Mouse (Mus musculus): Measurements from ENCODE around the gene Slc46a2. TPM values are rescaled to one million over a fixed set of nuclear protein-coding genes. Genes with fewer than 3 reads are reported as not detected.

Slc46a2 gene
- polyA plus RNA-seq, 1 experiment from 2014 or later: 0.14 TPM

Other genes starting within 250 kb of the Slc46a2 start
- 41.4 and 44.7 TPM in 2 replicates for gene Inip, start 113.5 kb downstream of the Slc46a2 start, polyA plus RNA-seq (2015; fragmentation: Nextera tagmentation; extraction: Ambion mirVana)
- gene Snx30, start 109.2 kb downstream of the Slc46a2 start, polyA plus RNA-seq (2015; fragmentation: Nextera tagmentation; extraction: Ambion mirVana): 4.1 and 4.9 TPM in 2 replicates
- gene Mup4, start 45.7 kb upstream of the Slc46a2 start, polyA plus RNA-seq (2015; fragmentation: Nextera tagmentation; extraction: Ambion mirVana): not detected in 2 replicates
- gene Mup6, start 49.2 kb upstream of the Slc46a2 start, polyA plus RNA-seq (2015; fragmentation: Nextera tagmentation; extraction: Ambion mirVana): not detected in 2 replicates
- not detected in 2 replicates for gene Mup7, start 155.4 kb upstream of the Slc46a2 start, polyA plus RNA-seq (2015; fragmentation: Nextera tagmentation; extraction: Ambion mirVana)
- gene Mup2, start 239.2 kb upstream of the Slc46a2 start, polyA plus RNA-seq (2015; fragmentation: Nextera tagmentation; extraction: Ambion mirVana): not detected in 2 replicates